Mouse (Mus musculus) B cell, adult (primary cell): ENCODE results near the gene Shroom4. TPM values are rescaled to one million over a fixed set of nuclear protein-coding genes. Genes with fewer than 3 reads are reported as not detected.

Experiments used
- total RNA-seq: library from RNA; stranded (reverse); gene quantifications from 4 replicates; pipeline ENCODE4 v1.2.4, GENCODE M21; 2023; ENCODE audit not compliant: inconsistent age

Gene Shroom4
- total RNA-seq: not detected in 4 replicates

DNA sequence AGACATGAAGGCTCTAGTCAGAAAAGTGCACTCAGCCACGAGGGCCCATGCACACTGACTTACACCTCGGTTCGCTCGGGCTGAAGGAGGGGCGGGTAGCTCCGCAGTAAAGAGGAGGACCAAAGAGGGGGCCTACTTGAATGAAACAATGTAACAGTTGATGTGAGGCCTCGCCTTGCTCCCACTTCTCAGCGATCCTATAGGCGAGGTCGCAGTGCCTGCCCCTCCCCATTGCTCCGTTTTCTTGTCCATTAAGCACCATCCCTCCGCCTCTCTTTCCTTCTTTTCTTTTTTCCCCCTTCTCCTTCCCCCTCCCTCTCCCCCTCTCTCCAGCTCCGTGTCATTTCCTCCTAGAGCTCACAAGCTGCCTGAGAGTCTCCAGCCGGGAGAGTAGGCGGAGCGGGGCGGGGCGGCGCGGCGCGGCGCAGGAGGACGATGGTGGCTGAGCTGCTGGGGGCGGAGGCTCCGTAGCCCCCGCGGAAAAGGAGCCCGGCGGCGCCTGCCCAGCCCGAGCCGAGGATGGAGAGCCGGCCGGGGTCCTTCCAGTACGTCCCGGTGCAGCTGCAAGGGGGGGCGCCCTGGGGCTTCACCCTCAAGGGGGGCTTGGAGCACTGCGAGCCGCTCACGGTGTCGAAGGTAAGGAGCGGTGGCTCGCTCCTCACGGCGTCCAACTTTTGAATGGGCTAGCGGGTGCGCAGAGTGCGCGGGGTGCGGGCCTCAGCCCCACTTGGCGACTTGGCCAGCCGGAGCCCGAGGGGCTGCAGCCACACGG lies at the start of gene Shroom4:
Gene Shroom4, plus strand, starts transcription at position 229 of the 772 bp plus-strand sequence.

Other genes starting within 250 kb of the Shroom4 start
- gene Nudt10, start 226.8 kb upstream of the Shroom4 start, total RNA-seq: not detected in 4 replicates
- gene Bmp15, start 79.1 kb upstream of the Shroom4 start, total RNA-seq: not detected in 4 replicates